Mouse (Mus musculus) hematopoietic multipotent progenitor cell, adult 10-12 weeks (in vitro differentiated cells): ENCODE measurements around the gene Vmn2r40. TPM values are rescaled to one million over a fixed set of nuclear protein-coding genes. Genes with fewer than 3 reads are reported as not detected.

ENCODE experiments used
- polyA plus RNA-seq: library from polyadenylated mRNA; stranded (reverse); fragments of >175 nt; gene quantifications from 2 replicates; pipeline ENCODE4 v1.2.3, GENCODE M21; 2012; ENCODE audit warnings: low replicate concordance

Vmn2r40 gene
- not detected in 2 replicates for polyA plus RNA-seq

GRCm38 (mm10) chr7:8931335-8931734 is at the start of gene Vmn2r40:
TSS of gene Vmn2r40 (minus strand) at chr7:8931435.

Other genes with a start within 250 kb of the Vmn2r40 start
- gene Vmn2r39, start 99.4 kb upstream of the Vmn2r40 start, polyA plus RNA-seq, result not detected in 2 replicates
- not detected in 2 replicates for gene Vmn2r38, start 166.4 kb upstream of the Vmn2r40 start, polyA plus RNA-seq